Mouse (Mus musculus) neural tube, embryonic 14.5 days (tissue): ENCODE measurements at regions not wholly inside any gene's neighbourhood (a gene's known extent, or its start where the extent isn't known, plus 50 kb on each side); places are given as distances from the start of the nearest gene placed in this dataset.

Experiments used
- ATAC-seq: fragments of 200-750 bp; cut with Nextera tagmentation; 2 replicates; pipeline ENCODE4 v1.8.0; 2017; ENCODE audit warnings: low read depth, mild to moderate bottlenecking, moderate TSS enrichment, moderate library complexity
- H3K27ac ChIP-seq: fragments of 300-500 bp; sonication (generic); 2 replicates; pipeline ENCODE4 v1.5.1; 2014; ENCODE audit warnings: low read depth, mild to moderate bottlenecking, control low read depth, low read length, moderate library complexity, mixed read lengths
- H3K27me3 ChIP-seq: fragments of 300-500 bp; sonication (generic); 2 replicates; pipeline ENCODE4 v1.6.1; 2014; ENCODE audit warnings: low read length; ENCODE audit not compliant: control insufficient read depth, insufficient read depth
- H3K36me3 ChIP-seq: fragments of 300-500 bp; sonication (generic); 2 replicates; pipeline ENCODE4 v1.6.1; 2014; ENCODE audit warnings: low read length, mixed read lengths; ENCODE audit not compliant: control insufficient read depth, insufficient read depth
- H3K4me1 ChIP-seq: fragments of 300-500 bp; sonication (generic); 2 replicates; pipeline ENCODE4 v1.6.1; 2014; ENCODE audit warnings: low read length; ENCODE audit not compliant: control insufficient read depth, insufficient read depth
- H3K4me2 ChIP-seq: fragments of 300-500 bp; sonication (generic); 2 replicates; pipeline ENCODE4 v1.6.1; 2014; ENCODE audit warnings: mild to moderate bottlenecking, low read depth, low read length, control low read depth
- H3K4me3 ChIP-seq: fragments of 300-500 bp; sonication (generic); 2 replicates; pipeline ENCODE4 v1.5.1; 2014; ENCODE audit warnings: low read depth, low read length, control low read depth, mixed read lengths
- H3K9ac ChIP-seq: fragments of 300-500 bp; sonication (generic); replicated peaks from 2 replicates; pipeline ENCODE4 v1.6.1; 2014; ENCODE audit warnings: low read depth, mild to moderate bottlenecking, control low read depth, low read length, mixed read lengths
- H3K9me3 ChIP-seq: fragments of 300-500 bp; sonication (generic); 2 replicates; pipeline ENCODE4 v1.6.1; 2016; ENCODE audit warnings: low read length; ENCODE audit not compliant: control insufficient read depth
- WGBS: fragments of 180-500 bp; shearing (Covaris S2); extraction: QIAGEN DNeasy Blood & Tissue Kit; methylation state at CpG from one replicate; pipeline ENCODE4 v1.1.7; 2014; 5-methylcytosine and 5-hydroxymethylcytosine counted together

DNA sequence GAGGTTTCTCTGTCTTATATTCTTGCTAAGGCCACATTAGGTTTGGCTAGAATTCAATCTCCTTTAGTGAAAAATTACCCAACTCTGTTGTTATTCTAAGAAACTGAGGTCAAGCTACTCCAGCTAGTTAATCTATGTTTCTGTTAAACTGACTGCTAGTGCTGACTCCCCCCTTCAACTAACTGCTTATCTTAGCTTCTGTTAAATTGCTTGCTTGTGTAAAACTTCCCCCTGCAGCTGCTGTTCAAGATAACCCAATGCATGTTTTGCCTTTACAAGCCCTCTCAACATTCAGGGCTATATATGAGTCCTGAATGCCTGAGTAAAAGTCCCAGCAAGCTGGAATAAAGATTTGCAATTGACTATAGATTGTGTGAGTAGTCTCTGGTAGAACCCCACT lies 143.6 kb downstream of the Cd55b start:
- Histone ChIP-seq H3K36me3 (no peaks in the 10 kb centered on the region), H3K4me1 (no peaks in the 10 kb centered on the region)
- ATAC-seq, result no peak

DNA sequence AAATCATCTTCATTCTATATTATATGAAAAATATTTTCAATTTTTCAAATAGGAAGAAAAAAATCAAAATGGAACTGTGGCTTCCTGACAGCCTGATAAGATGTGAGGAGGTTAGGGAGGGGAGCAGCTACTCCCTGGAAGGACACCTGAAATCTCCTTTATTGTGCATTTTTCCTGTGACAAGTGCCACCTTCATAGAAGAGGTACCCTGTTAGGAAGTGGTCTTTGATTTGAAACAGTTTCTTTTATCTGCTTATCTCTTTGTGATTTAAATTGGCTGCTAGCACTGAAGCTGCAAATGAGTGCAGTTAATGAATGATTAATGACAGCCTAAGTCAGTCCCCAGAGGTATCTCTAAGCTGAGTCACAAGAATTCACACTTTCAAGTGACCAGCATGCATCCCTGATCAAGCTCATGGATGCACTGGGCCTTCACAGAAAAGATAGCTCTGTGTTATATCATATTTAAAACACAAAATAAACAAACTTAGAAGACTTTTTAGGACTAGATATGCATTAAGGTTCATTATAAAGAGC lies 144.7 kb downstream of the Cd55b start:
- Histone ChIP-seq H3K9ac (no peak overlapping the region), H3K27me3 (no peaks in the 10 kb centered on the region), H3K4me1 (no peaks in the 10 kb centered on the region), H3K9me3 (peaks cover 4% of the 10 kb centered on the region), H3K4me3 (no peak overlapping the region), H3K36me3 (no peaks in the 10 kb centered on the region), H3K4me2 (no peak overlapping the region), H3K27ac (no peak overlapping the region)
- no peak for ATAC-seq

More for the DNA sequence above, 143.6 kb downstream of the Cd55b start:
- H3K9me3 ChIP-seq, result peaks cover 4% of the 10 kb centered on the region
- no peak overlapping the region for H3K27ac ChIP-seq
- H3K4me3 ChIP-seq, result no peak overlapping the region
- no peaks in the 10 kb centered on the region for H3K27me3 ChIP-seq
- no peak overlapping the region for H3K9ac ChIP-seq
- H3K4me2 ChIP-seq, result no peak overlapping the region

DNA sequence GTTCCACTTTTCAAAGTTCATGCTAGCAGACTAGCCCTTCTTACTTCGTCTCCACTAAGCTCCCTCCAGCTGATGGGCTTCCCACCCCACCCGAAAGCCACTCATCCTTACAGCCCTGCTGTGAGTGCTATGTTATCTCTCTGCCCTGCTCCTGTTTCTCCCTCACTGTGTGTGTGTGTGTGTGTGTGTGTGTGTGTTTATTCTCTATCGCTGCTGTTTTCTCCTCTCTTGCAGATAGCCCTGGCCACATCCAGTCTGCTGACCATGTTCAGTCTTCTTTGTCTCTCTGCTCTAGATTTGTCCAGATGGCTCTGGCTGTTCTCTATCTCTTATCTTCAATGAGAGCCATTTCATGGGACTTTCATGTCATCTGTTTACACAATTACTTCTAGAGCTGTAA lies 145.9 kb downstream of the Cd55b start:
- no peak overlapping the region for H3K27ac ChIP-seq
- no peak overlapping the region for H3K4me3 ChIP-seq
- no peak for ATAC-seq
- H3K4me2 ChIP-seq, result no peak overlapping the region
- H3K9me3 ChIP-seq, result peaks cover 4% of the 10 kb centered on the region
- no peaks in the 10 kb centered on the region for H3K36me3 ChIP-seq
- 86% methylated on average over 3 of the region's 3 CpGs for WGBS
- no peaks in the 10 kb centered on the region for H3K4me1 ChIP-seq
- no peaks in the 10 kb centered on the region for H3K27me3 ChIP-seq
- H3K9ac ChIP-seq, result no peak overlapping the region

DNA sequence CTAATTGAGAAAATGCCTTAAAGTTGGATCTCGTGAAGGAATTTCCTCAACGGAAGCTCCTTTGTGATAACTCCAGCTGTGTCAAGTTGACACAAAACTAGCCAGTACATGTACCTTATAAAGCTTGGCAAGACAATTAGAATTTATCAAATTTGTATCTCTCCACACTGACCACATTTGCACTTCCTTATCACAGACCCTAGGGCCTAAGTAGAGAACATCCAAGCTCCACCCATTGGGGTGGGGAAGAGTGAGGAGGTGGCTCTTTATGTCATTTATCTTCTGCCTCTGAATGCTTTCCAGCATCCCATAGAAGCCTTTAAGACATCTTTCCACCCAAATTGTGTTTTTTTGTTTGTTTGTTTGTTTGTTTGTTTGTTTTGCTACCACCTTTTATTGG lies 146.8 kb downstream of the Cd55b start:
- no peak overlapping the region for H3K9ac ChIP-seq
- 82% methylated on average over 2 of the region's 2 CpGs for WGBS

DNA sequence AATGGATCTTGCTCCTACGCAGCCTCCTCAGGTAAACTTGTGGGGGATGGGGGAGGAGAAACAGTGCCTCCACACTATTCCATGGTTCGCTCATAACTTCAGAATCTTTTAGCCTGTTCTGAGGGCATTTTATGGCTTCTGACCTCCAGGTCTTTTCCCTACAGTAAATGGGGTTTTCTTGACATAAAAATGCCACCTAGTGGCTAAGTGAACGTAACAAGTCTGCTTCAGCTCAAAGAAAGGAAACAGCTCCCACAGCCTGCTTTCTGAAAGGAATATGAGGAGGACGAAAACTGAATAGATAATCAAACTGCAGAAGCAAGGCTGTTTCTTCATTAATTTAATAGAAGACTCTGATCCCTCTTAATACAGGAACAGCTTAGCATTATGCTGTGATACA lies 148.3 kb downstream of the Cd55b start:
- Histone ChIP-seq H3K36me3 (no peaks in the 10 kb centered on the region), H3K9ac (no peak overlapping the region), H3K4me3 (no peak overlapping the region), H3K4me2 (no peak overlapping the region), H3K4me1 (no peaks in the 10 kb centered on the region), H3K27me3 (no peaks in the 10 kb centered on the region), H3K27ac (no peak overlapping the region), H3K9me3 (peaks cover 4% of the 10 kb centered on the region)
- 44% methylated on average over 4 of the region's 4 CpGs for WGBS
- ATAC-seq, result no peak

More for the DNA sequence above, 146.8 kb downstream of the Cd55b start:
- no peaks in the 10 kb centered on the region for H3K4me1 ChIP-seq
- no peak overlapping the region for H3K4me3 ChIP-seq
- H3K9me3 ChIP-seq, result peaks cover 4% of the 10 kb centered on the region
- no peaks in the 10 kb centered on the region for H3K27me3 ChIP-seq
- no peak overlapping the region for H3K4me2 ChIP-seq
- no peak for ATAC-seq
- H3K36me3 ChIP-seq, result no peaks in the 10 kb centered on the region
- no peak overlapping the region for H3K27ac ChIP-seq

DNA sequence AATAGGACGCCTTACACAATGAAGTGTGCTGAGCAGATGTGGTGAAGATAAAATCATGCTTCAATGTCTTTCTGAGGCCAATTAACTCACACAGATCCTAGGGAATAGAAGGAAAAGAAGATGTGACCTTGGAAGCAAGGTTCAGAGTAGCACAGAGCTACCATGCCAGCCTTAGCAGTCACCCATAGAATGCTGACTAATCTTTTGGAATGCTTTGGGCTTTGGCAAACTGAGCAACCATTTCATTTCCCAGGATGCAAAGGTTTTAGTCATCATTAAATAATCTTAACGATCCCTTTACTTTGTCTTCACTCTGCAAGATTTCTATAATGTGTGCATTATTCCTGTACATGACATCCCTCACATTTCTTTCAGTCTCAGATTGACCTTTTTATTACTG lies 152.4 kb downstream of the Cd55b start:
- no peaks in the 10 kb centered on the region for H3K36me3 ChIP-seq
- H3K27me3 ChIP-seq, result no peaks in the 10 kb centered on the region
- H3K27ac ChIP-seq, result no peak overlapping the region
- no peak overlapping the region for H3K4me3 ChIP-seq
- no peak for ATAC-seq
- no peaks in the 10 kb centered on the region for H3K9me3 ChIP-seq
- 93% methylated on average over 2 of the region's 2 CpGs for whole genome bisulfite sequencing
- H3K4me2 ChIP-seq, result no peak overlapping the region
- H3K9ac ChIP-seq, result no peak overlapping the region
- H3K4me1 ChIP-seq, result no peaks in the 10 kb centered on the region
